Mouse (Mus musculus): Measurements from ENCODE around the gene Rps11.

The Rps11 gene

DNA sequence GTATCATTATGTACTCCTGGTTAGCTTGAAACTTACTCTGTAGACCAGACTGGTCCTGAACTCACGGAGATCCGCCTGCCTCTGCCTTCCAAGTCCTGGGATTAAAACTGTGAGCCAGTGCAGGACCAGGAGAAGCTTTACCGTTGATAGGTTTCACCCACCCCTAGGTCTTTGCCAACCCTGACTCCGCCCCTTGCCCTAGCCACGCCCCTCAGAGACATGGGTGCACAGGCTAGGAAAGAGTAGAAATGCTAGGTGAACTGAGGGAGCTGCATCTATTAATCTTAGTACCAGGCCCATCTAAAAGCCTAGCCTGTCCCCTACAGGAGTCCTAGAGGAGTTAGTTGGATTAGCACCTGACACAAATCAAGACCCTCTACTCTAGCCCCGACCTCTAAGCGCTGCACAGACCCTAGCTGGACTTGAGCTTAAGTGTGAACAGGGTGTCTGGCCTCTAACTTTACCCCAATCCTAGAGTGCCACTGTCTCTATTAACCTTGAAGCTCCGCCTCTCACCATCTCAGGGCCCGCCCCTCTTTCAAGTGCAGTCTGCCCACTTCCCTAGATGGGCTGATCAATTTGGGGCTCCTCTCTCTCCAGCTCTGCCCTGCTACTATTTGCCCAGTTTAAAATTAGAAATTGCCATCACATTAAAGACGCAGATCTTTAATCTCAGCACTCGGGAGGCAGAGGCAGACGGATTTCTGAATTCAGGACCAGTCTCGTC, 33.8 kb downstream of the Rps11 start:
- peak in 1 of 2 experiments; percentile 35 for DNase-seq (ENCODE audit: inconsistent age in 2 of 2, low spot score in 1 of 2)

DNA sequence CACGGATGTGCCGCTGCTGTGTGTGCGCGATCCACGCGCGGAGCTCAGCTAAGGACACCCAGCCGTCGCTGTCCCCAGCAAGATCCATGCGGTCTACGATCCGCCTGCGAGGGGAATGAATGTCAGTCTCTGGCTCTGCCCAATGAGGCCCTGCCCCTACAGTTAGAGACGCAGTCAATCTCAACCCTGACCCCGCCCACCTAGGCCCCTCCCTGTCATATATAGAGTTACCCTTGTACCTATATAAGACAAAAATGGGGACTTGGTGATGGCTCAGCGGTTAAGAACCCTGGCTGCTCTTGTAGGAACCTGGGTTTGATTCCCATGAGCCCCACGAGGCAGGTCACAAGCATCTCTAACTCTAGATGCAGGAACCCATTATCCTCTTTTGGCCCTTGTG, 35.6 kb downstream of the Rps11 start:
- DNase-seq (ENCODE audit: inconsistent age in 2 of 2, low spot score in 1 of 2): no peak

DNA sequence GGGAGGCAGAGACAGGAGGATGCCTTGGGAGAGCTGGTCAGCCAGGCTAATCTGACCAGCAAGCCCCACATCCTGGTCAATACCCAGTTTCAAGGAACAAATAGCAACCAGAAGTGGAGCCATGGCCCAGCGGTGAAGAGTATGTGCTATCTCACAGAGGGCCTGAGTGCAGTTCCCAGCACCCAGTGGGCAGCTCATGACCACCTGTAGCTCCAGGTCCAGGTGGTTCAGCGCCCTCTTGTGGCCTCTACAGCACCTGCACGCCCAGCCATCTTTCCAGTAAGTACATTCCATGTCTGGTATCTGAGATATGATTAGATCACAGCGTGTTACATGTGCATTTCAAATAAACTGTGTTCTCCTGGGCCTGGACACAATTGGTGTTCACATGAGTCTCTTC, 38.2 kb downstream of the Rps11 start:
- DNase-seq (ENCODE audit: inconsistent age in 2 of 2, low spot score in 1 of 2): no peak

DNA sequence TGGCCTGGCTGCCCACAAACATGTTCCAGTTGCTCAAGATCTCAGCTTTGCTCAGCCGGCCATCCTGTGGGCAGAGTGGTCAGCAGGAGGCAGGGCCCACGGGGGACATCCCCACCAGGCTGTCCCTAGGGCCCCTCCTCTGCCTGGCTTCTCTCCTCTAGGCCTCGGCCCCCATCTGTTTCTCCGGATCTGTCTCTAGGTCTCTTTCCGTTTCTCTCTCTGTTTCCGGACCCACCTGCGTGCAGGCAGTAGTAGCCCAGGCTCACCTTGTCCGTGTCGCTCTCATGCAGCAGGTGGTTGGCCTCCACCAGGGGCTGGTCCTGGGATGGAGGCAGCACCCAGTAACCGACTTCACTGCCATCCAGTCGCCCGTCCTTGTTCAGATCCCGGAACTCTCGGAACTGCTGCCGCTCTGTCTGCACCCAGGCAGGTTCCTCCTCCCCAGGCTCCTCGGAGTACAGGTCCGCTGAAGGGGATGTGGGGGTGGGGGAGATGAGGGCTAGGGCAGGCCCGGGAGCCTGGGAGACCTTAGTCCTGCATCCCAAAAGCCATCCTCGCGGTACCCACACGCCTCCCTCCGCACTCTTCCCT, 40.8 kb downstream of the Rps11 start:
- no peak for DNase-seq (ENCODE audit: inconsistent age in 2 of 2, low spot score in 1 of 2)

DNA sequence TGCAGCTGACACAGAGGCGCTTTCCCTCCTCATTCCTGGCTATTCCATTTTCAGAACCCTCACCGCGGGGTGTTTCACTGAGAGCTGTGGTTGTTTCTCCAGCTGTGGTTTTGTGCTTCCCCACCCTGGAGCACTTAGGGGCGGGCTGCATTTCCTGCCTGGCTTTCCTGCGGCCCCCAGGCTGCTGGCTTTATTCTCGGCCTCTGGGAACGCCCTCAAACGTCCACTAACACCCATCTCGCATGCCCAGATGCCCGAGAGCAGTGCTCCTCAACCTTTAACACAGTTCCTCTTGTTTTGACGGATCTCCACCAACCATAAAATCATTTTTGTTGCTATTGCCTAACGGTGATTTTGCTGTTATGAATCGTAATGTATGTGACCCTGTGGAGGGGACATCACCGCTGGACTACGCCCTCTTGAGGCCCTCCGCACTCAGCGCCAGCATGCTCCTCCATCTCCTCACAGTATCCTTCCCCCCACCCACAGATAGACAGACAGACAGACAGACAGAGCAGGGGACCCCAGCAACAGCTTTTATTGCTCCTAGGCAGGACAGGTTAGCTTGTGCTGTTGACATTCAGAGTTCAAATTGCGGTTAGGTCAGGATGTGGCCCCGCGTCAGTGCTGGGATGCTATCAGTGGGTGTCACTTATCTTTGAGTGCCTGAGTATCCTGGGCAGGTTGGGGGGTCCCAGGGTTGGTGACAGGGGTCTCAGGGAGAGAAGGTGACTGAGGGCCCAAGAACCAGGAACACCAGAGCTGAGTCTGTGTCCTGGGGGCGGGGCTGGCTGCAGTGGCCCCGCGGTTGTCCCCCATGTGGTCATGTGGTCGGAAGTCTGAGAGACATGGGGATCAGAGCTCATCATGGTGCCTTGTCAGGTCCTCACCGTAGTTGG, 41.6 kb downstream of the Rps11 start:
- DNase-seq (ENCODE audit: inconsistent age in 2 of 2, low spot score in 1 of 2): peak in 1 of 2 experiments; percentile 68

DNA sequence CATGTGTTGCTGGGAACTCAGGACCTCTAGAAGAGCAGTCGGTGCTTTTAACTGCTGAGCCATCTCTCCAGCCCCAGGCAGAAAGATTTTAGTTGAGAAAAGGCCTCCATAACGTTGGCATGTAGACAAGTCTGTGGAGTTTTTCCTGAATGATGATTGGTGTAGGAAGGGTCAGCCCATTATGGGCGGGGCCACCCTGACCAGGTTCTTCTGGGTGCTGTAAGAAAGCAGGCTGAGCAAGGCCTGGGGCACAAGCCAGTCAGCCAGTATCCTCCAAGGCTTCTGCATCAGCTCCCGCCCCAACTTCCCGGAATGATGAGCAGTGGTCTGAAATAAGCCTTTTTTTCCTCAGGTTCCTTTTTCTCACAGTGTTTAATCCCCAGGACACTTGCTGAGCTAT, 43.2 kb downstream of the Rps11 start:
- DNase-seq (ENCODE audit: inconsistent age in 2 of 2, low spot score in 1 of 2): no peak

DNA sequence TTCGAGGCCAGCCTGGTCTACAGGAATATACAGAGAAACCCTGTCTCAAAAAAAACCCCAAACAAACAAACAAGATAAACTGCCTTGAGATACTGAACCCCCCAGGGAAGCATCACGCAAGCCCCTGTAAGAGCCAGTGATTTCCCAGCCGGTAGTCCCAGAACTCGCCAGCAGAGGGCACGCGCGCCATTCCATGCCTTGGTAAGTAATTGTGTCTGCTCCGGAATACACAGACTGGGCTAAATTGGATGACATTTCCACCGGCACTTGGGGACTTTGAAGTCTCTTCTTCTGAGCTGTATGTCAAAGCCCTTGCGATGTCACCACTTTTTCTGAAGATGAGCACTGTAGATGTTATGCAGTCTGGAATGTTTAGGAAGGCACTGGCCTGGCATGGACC, 44.4 kb downstream of the Rps11 start:
- peak; percentile 89 to 97 for DNase-seq (ENCODE audit: inconsistent age in 2 of 2, low spot score in 1 of 2)

DNA sequence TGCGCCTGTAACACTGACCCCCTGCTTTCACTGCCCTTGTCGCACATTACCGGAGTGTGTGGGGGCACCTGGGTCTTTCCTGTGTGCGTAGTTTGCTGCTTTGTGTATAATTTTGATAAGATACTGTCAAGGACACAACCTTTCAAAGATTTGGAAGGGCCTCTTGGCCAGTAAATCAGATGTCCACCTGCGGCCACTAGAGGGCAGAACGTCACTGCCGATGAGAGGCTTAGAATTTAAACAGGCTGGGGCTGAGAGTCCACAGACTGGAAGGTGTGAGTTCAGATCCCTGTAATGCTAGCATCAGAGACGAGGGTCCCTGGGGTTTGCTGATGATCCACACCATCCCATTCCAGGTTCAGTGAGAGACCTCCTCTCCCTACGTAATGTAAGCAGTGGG, 45.7 kb downstream of the Rps11 start:
- peak; percentile 82 to 92 for DNase-seq (ENCODE audit: inconsistent age in 2 of 2, low spot score in 1 of 2)

DNA sequence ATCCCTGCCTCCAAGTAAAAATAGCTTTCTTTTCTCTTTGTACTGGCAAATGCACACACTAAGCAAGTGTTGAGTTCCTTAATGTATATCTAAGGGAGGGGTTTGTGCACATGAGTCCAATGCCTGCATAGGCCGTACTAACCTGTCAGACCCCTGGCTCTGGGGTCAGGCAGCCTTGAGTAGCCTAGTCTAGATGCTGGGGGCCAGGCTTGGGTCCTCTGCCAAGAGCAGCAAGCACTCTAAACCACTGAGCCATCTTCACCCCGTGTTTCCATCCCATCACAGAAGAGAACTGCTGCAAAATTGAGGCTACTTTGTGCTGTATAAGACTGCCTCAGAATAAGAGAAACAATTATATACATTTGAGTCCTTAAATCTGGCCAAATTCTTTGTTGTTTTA, 46.4 kb downstream of the Rps11 start:
- no peak for DNase-seq (ENCODE audit: inconsistent age in 2 of 2, low spot score in 1 of 2)

DNA sequence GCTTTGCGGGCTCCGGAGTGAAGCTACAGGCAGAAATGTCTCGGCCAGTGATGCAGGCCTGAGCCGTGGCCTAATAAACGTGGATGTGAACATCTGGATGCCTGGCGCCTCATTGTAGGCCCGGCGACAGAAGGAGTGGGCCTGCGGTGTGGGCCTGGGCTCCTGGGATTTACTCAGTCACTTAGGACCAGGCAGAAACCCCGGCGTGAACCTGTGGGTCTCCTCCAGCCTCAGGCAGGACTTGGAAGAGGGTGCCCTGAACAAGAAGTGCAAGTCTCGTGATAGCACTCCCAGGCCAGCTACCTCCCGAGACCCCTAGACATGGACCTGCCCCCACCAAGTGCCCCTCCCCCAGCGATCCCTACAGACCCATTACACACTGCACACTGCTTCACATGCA, 46.9 kb downstream of the Rps11 start:
- no peak for DNase-seq (ENCODE audit: inconsistent age in 2 of 2, low spot score in 1 of 2)

DNA sequence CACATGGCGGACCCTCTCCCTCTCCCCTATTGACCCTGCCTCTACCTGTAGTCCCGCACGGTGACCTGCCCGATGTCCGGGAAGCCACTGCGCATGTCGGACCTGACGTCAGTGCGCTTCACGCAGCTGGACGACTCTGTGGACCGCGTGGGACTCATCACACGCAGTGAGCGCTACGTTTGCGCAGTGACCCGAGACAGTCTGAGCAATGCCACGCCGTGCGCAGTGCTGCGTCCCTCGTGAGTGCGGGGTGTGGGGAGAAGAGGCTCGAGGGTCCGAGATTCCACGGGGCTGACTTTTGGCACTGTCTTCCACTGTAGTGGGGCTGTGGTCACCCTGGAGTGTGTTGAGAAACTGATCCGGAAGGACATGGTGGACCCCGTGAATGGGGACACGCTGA, 47.7 kb downstream of the Rps11 start:
- no peak for DNase-seq (ENCODE audit: inconsistent age in 2 of 2, low spot score in 1 of 2)

DNA sequence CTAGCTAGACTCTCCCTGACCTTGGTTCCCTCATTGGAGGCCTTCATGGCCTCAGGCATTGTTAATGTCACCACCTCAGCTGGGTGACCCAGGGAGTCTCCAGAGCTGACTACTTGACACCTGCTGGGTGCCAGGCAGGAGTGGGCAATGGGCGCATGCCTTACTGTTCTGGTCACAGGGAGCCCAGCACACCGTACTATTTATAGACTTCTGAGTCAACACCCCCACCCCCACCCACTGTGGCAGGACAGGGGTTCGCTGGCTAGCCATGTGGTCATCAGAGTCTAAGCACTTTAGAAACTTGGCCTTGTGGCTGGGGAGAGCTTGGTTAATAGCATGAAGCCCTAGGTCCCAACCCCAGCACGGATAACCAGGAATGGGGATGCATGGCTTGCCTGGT, 48.8 kb downstream of the Rps11 start:
- peak; percentile 79 to 91 for DNase-seq (ENCODE audit: inconsistent age in 2 of 2, low spot score in 1 of 2)

DNA sequence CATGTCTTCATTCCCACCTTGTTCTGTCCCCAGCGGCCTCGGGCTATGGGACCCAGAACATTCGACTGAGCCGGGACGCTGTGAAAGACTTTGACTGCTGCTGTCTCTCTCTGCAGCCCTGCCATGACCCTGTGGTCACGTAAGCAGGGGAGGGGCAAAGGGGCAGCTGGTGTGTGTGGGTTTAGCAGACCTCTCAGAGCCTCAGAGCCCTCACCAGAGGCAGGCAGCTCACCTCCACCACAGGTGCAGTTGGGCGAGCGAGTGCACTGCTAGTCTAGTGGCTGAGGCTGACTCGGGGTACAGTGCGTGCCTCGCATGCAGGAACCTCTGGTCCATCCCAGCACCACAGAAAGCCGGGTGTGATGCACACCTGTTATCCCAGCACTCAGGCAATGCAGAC, 50.3 kb downstream of the Rps11 start:
- no peak for DNase-seq (ENCODE audit: inconsistent age in 2 of 2, low spot score in 1 of 2)

DNA sequence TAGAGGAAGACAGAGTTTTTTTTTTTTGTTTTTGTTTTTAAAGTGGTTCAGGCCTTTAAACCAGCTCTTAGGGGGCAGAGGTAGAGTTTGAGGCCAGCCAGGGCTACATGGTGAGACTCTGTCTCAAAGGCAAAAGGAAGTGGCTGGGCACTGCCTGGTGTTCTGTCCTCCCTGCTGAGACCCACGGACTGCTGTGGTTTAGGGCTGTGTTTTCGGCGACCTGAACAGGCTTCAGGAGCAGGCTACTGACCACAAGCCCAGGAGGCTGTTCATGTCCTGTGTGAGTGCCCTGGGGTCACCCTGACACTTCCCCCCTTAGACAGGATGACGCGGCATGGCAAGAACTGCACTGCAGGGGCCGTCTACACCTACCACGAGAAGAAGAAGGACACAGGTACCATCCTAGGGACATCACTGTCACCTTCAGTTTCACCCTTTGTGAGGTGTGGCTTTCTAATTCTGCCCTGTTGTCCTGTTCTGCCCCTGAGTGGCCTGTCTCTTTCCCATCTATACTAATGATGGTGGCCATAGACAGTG, 51.0 kb downstream of the Rps11 start:
- no peak for DNase-seq (ENCODE audit: inconsistent age in 2 of 2, low spot score in 1 of 2)
